Mouse (Mus musculus): ENCODE measurements at regions not wholly inside any gene's neighbourhood (a gene's known extent, or its start where the extent isn't known, plus 50 kb on each side); places are given as distances from the start of the nearest gene placed in this dataset.

GRCm38 (mm10) chr8:89121051-89121450 lies 77.1 kb upstream of the Sall1 start:
- in situ Hi-C loops (cut with MseI, MboI), result no loop called here

GRCm38 (mm10) chr8:89107895-89108660 lies 64.1 kb upstream of the Sall1 start:
- in situ Hi-C loops (cut with MseI, MboI), result no loop called here

- in situ Hi-C loops (cut with MseI, MboI), result no loop called here
These were observed 62.4 kb upstream of the Sall1 start for GRCm38 (mm10) chr8:89106346-89106745.

- in situ Hi-C loops (cut with MseI, MboI), result no loop called here
These were observed 53.4 kb upstream of the Sall1 start for GRCm38 (mm10) chr8:89097396-89097795.

All from mouse trophoblast stem cell (cell line).